Mouse (Mus musculus): ENCODE results near the gene Gadl1. TPM values are rescaled to one million over a fixed set of nuclear protein-coding genes. Genes with fewer than 3 reads are reported as not detected.
A peak's percentile ranks its signal among the peaks of the same experiment; 100 is the strongest.

Gadl1 gene
- polyA plus RNA-seq, 1 experiment from 2014 or later = 0.50 TPM

GRCm38 (mm10) chr9:116104770-116105169 lies 195.5 kb downstream of the Gadl1 start:
- no peak overlapping the region for H3K4me3 ChIP-seq
- no peaks in the 10 kb centered on the region for H3K27me3 ChIP-seq (ENCODE audit: insufficient read depth, poor library complexity, severe bottlenecking)
- no peak overlapping the region for H3K27ac ChIP-seq
- H3K36me3 ChIP-seq = peaks cover 42% of the 10 kb centered on the region
- H3K4me1 ChIP-seq (replicated peaks) = peaks cover under 1% of the 10 kb centered on the region
- H3K9me3 ChIP-seq = no peaks in the 10 kb centered on the region
- 92% methylated on average over 17 of the region's 17 CpGs for WGBS
- DNase-seq (ENCODE audit: low spot score) = no peak

- DNase-seq (ENCODE audit: low spot score) = no peak
- no peaks in the 10 kb centered on the region for H3K27me3 ChIP-seq (ENCODE audit: insufficient read depth, poor library complexity, severe bottlenecking)
- no peaks in the 10 kb centered on the region for H3K4me1 ChIP-seq (replicated peaks)
- H3K36me3 ChIP-seq = peaks cover 39% of the 10 kb centered on the region
- WGBS = 86% methylated on average over 2 of the region's 2 CpGs
- H3K27ac ChIP-seq = no peak overlapping the region
- H3K9me3 ChIP-seq = no peaks in the 10 kb centered on the region
- no peak overlapping the region for H3K4me3 ChIP-seq
Measured at GRCm38 (mm10) chr9:116108729-116109128, 199.5 kb downstream of the Gadl1 start.

- no peak overlapping the region for H3K4me3 ChIP-seq
- H3K36me3 ChIP-seq = peaks cover 29% of the 10 kb centered on the region
- no peaks in the 10 kb centered on the region for H3K4me1 ChIP-seq (replicated peaks)
- WGBS = 89% methylated on average over 9 of the region's 9 CpGs
- H3K27ac ChIP-seq = no peak overlapping the region
- DNase-seq (ENCODE audit: low spot score) = no peak
- H3K9me3 ChIP-seq = no peaks in the 10 kb centered on the region
- no peaks in the 10 kb centered on the region for H3K27me3 ChIP-seq (ENCODE audit: insufficient read depth, poor library complexity, severe bottlenecking)
Measured at GRCm38 (mm10) chr9:116111149-116111970, 202.1 kb downstream of the Gadl1 start.

- DNase-seq (ENCODE audit: low spot score) = no peak
- no peak overlapping the region for H3K4me3 ChIP-seq
- H3K36me3 ChIP-seq = peaks cover 8% of the 10 kb centered on the region
- H3K4me1 ChIP-seq (replicated peaks) = no peaks in the 10 kb centered on the region
- 59% methylated on average over 4 of the region's 4 CpGs for WGBS
- H3K9me3 ChIP-seq = no peaks in the 10 kb centered on the region
- H3K27me3 ChIP-seq (ENCODE audit: insufficient read depth, poor library complexity, severe bottlenecking) = no peaks in the 10 kb centered on the region
- H3K27ac ChIP-seq = no peak overlapping the region
Measured at GRCm38 (mm10) chr9:116114339-116114738, 205.1 kb downstream of the Gadl1 start.

- Histone ChIP-seq H3K36me3 (no peaks in the 10 kb centered on the region), H3K27me3 (ENCODE audit: insufficient read depth, poor library complexity, severe bottlenecking) (no peaks in the 10 kb centered on the region), H3K9me3 (no peaks in the 10 kb centered on the region), H3K4me1 (replicated peaks) (no peaks in the 10 kb centered on the region), H3K27ac (no peak overlapping the region), H3K4me3 (no peak overlapping the region)
- 93% methylated on average over 7 of the region's 7 CpGs for WGBS
- no peak for DNase-seq (ENCODE audit: low spot score)
Measured at GRCm38 (mm10) chr9:116115875-116116274, 206.6 kb downstream of the Gadl1 start.

- WGBS = 79% methylated on average over 8 of the region's 8 CpGs
- Histone ChIP-seq H3K9me3 (no peaks in the 10 kb centered on the region), H3K4me1 (replicated peaks) (peaks cover 9% of the 10 kb centered on the region), H3K27me3 (ENCODE audit: insufficient read depth, poor library complexity, severe bottlenecking) (no peaks in the 10 kb centered on the region), H3K27ac (no peak overlapping the region), H3K36me3 (no peaks in the 10 kb centered on the region), H3K4me3 (no peak overlapping the region)
- no peak for DNase-seq (ENCODE audit: low spot score)
Measured at GRCm38 (mm10) chr9:116118332-116118872, 209.1 kb downstream of the Gadl1 start.

GRCm38 (mm10) chr9:116119990-116120389 lies 210.7 kb downstream of the Gadl1 start:
- DNase-seq (ENCODE audit: low spot score) = no peak
- Histone ChIP-seq H3K27ac (no peak overlapping the region), H3K4me3 (no peak overlapping the region), H3K36me3 (no peaks in the 10 kb centered on the region), H3K27me3 (ENCODE audit: insufficient read depth, poor library complexity, severe bottlenecking) (no peaks in the 10 kb centered on the region), H3K4me1 (replicated peaks) (peaks cover 9% of the 10 kb centered on the region), H3K9me3 (no peaks in the 10 kb centered on the region)
- 90% methylated on average over 7 of the region's 7 CpGs for WGBS

- Histone ChIP-seq H3K36me3 (no peaks in the 10 kb centered on the region), H3K27ac (no peak overlapping the region), H3K4me1 (replicated peaks) (peaks cover 14% of the 10 kb centered on the region), H3K9me3 (no peaks in the 10 kb centered on the region), H3K4me3 (no peak overlapping the region), H3K27me3 (ENCODE audit: insufficient read depth, poor library complexity, severe bottlenecking) (no peaks in the 10 kb centered on the region)
- no peak for DNase-seq (ENCODE audit: low spot score)
- 90% methylated on average over 7 of the region's 7 CpGs for WGBS
Measured at GRCm38 (mm10) chr9:116121472-116121871, 212.2 kb downstream of the Gadl1 start.

GRCm38 (mm10) chr9:116122544-116122943 lies 213.3 kb downstream of the Gadl1 start:
- no peak for DNase-seq (ENCODE audit: low spot score)
- 76% methylated on average over 6 of the region's 6 CpGs for WGBS
- H3K27me3 ChIP-seq (ENCODE audit: insufficient read depth, poor library complexity, severe bottlenecking) = no peaks in the 10 kb centered on the region
- no peaks in the 10 kb centered on the region for H3K36me3 ChIP-seq
- H3K9me3 ChIP-seq = no peaks in the 10 kb centered on the region
- H3K27ac ChIP-seq = peak overlapping the region; percentile 67; the same call in 1 of the 2 replicates
- H3K4me1 ChIP-seq (replicated peaks) = peaks cover 17% of the 10 kb centered on the region
- no peak overlapping the region for H3K4me3 ChIP-seq

GRCm38 (mm10) chr9:116122969-116123589 lies 213.8 kb downstream of the Gadl1 start:
- no peak for DNase-seq (ENCODE audit: low spot score)
- no peaks in the 10 kb centered on the region for H3K27me3 ChIP-seq (ENCODE audit: insufficient read depth, poor library complexity, severe bottlenecking)

More at GRCm38 (mm10) chr9:116122969-116123589, 213.8 kb downstream of the Gadl1 start:
- Histone ChIP-seq H3K4me1 (replicated peaks) (peaks cover 17% of the 10 kb centered on the region), H3K4me3 (no peak overlapping the region), H3K9me3 (no peaks in the 10 kb centered on the region), H3K27ac (peak overlapping the region; percentile 67; the same call in 1 of the 2 replicates), H3K36me3 (0 out of 2 replicates have a peak, but pooled peaks cover 2% of the 10 kb centered on the region)
- 75% methylated on average over 9 of the region's 9 CpGs for WGBS
